In genomic region chr13:63572453-63573255, GRCm38 (mm10) we compare ENCODE assay signal across 8 mouse cellular contexts. TPM values are rescaled to one million over a fixed set of nuclear protein-coding genes. Genes with fewer than 3 reads are reported as not detected.
DNase-seq lines count a peak whose midpoint lies in the region; ATAC-seq and TF ChIP-seq lines count a peak whose summit lies in the region.

No protein-coding gene starts in this region.

- H3K4me3 ChIP-seq in lung, adult 2 months (replicated peaks; ENCODE audit: extremely low read depth, low read depth, low read length), result peak overlapping the region; percentile 54
- H3K4me3 ChIP-seq in heart, embryonic 12.5 days, result peak overlapping the region; percentile 68
- peak overlapping the region; percentile 100 for H3K4me3 ChIP-seq in midbrain, embryonic 10.5 days
- peak overlapping the region; percentile 82 for H3K4me3 ChIP-seq in stomach, embryonic 14.5 days (ENCODE audit: low read depth, low read length)

- peak overlapping the region; percentile 78 for H3K9ac ChIP-seq in heart, embryonic 12.5 days
- H3K9ac ChIP-seq in stomach, embryonic 14.5 days (replicated peaks; ENCODE audit: low read depth, low read length), result peak overlapping the region; percentile 95

- ATAC-seq in heart, embryonic 12.5 days (ENCODE audit: insufficient number of reproducible peaks, low FRiP score), result no peak
- no peak for ATAC-seq in stomach, embryonic 14.5 days (ENCODE audit: insufficient number of reproducible peaks, insufficient read depth, low FRiP score, low read depth)

- no peak for DNase-seq in lung, adult 2 months
- DNase-seq in lung, adult 18-20 months, result no peak
- peak; percentile 57 for DNase-seq in cerebellum, adult 9-11 months
- DNase-seq in layer of hippocampus, adult 9-11 months, result peak; percentile 55
- DNase-seq in midbrain, embryonic 10.5 days (ENCODE audit: low spot score), result peak; percentile 73
- no peak for DNase-seq in urinary bladder, postnatal 10 days (ENCODE audit: low spot score)

- peaks cover 6% of the 10 kb centered on the region for H3K4me1 ChIP-seq in lung, adult 2 months (ENCODE audit: control insufficient read depth, insufficient read depth, low read length)
- peaks cover 6% of the 10 kb centered on the region for H3K4me1 ChIP-seq in heart, embryonic 12.5 days (replicated peaks)
- peaks cover 68% of the 10 kb centered on the region for H3K4me1 ChIP-seq in midbrain, embryonic 10.5 days
- peaks cover 11% of the 10 kb centered on the region; the same call in 1 of the 2 replicates for H3K4me1 ChIP-seq in stomach, embryonic 14.5 days (ENCODE audit: control insufficient read depth, insufficient read depth, low read length)

- H3K9me3 ChIP-seq in heart, embryonic 12.5 days (replicated peaks), result no peaks in the 10 kb centered on the region
- no peaks in the 10 kb centered on the region for H3K9me3 ChIP-seq in midbrain, embryonic 10.5 days (replicated peaks)
- no peaks in the 10 kb centered on the region for H3K9me3 ChIP-seq in stomach, embryonic 14.5 days (ENCODE audit: control insufficient read depth, low read depth, low read length)

- TF ChIP-seq POLR2A in lung, adult 2 months (IDR thresholded peaks at IDR 0.05; ENCODE audit: borderline replicate concordance, extremely low read depth, low read depth, low read length), result no peak

- WGBS in lung, adult 2 months, result 1% methylated on average over 67 of the region's 67 CpGs
- WGBS in heart, embryonic 12.5 days, result under 1% methylated on average over 60 of the region's 67 CpGs
- under 1% methylated on average over 67 of the region's 67 CpGs for WGBS in midbrain, embryonic 10.5 days
- under 1% methylated on average over 64 of the region's 67 CpGs for WGBS in stomach, embryonic 14.5 days

- no peak overlapping the region for H3K27ac ChIP-seq in heart, embryonic 12.5 days (ENCODE audit: poor library complexity, severe bottlenecking)
- H3K27ac ChIP-seq in midbrain, embryonic 10.5 days (replicated peaks), result peak overlapping the region; percentile 99
- H3K27ac ChIP-seq in stomach, embryonic 14.5 days (ENCODE audit: low read length), result peak overlapping the region; percentile 95

- no peaks in the 10 kb centered on the region for H3K36me3 ChIP-seq in heart, embryonic 12.5 days
- H3K36me3 ChIP-seq in midbrain, embryonic 10.5 days, result no peaks in the 10 kb centered on the region
- no peaks in the 10 kb centered on the region for H3K36me3 ChIP-seq in stomach, embryonic 14.5 days (ENCODE audit: control insufficient read depth, insufficient read depth, low read length)

- H3K27me3 ChIP-seq in heart, embryonic 12.5 days (replicated peaks), result peaks cover 39% of the 10 kb centered on the region
- H3K27me3 ChIP-seq in midbrain, embryonic 10.5 days (ENCODE audit: low read depth, poor library complexity, severe bottlenecking), result peaks cover 87% of the 10 kb centered on the region
- H3K27me3 ChIP-seq in stomach, embryonic 14.5 days (ENCODE audit: control insufficient read depth, insufficient read depth, low read length), result no peaks in the 10 kb centered on the region

- H3K4me2 ChIP-seq in heart, embryonic 12.5 days, result peak overlapping the region; percentile 99
- peak overlapping the region; percentile 95 for H3K4me2 ChIP-seq in stomach, embryonic 14.5 days (replicated peaks; ENCODE audit: low read depth, low read length)

- TF ChIP-seq CTCF in lung, adult 2 months (IDR thresholded peaks at IDR 0.05; ENCODE audit: insufficient read depth, low read length), result no peak

RNA-seq across cellular contexts. Expression of gene Ptch1, which starts 0.7 kb away (rescaled TPM):
- polyA plus RNA-seq in lung, adult 2 months (2012; rRNA removed), result 41.4 and 47.6 TPM in 2 replicates
- polyA plus RNA-seq in heart, embryonic 12.5 days (2016; fragmentation: Nextera tagmentation; extraction: Ambion mirVana), result 6.4 and 7.5 TPM in 2 replicates
- polyA plus RNA-seq in midbrain, embryonic 10.5 days (2016; fragmentation: Nextera tagmentation; extraction: Ambion mirVana), result 30.9 and 31.6 TPM in 2 replicates
- polyA plus RNA-seq in stomach, embryonic 14.5 days (2014; fragmentation: Nextera tagmentation; extraction: Ambion mirVana), result 71.5 and 79.8 TPM in 2 replicates

Comparison
In these comparisons a context has a peak if more than half of its experiments do, and no peak if none do; other contexts are left out.
1. DNase-seq: peak in cerebellum, adult 9-11 months (single experiment), layer of hippocampus, adult 9-11 months (single experiment) and midbrain, embryonic 10.5 days (single experiment); none in lung, adult 2 months (single experiment), lung, adult 18-20 months (0 of 2) and urinary bladder, postnatal 10 days (single experiment).
2. Peak in every context shown above with its lines, with median percentiles within 50 percentile points of each other: H3K4me3 ChIP-seq.